ENCODE assay signal across 20 mouse cellular contexts in genomic region chr15:28004192-28004767, GRCm38 (mm10). TPM values are rescaled to one million over a fixed set of nuclear protein-coding genes. Genes with fewer than 3 reads are reported as not detected.
A peak's percentile ranks its signal among the peaks of the same experiment; 100 is the strongest.
DNase-seq lines count a peak whose midpoint lies in the region; ATAC-seq and TF ChIP-seq lines count a peak whose summit lies in the region.
"Had no signal": no experiment of that assay in that cellular context is flagged by ENCODE, and none has a peak within 500 bp of the region (broad histone marks: within the 10 kb centered on the region; RNA-seq: fewer than 3 reads in every experiment).

No protein-coding gene starts in this region.

- H3K4me2 ChIP-seq in heart, embryonic 16.5 days (ENCODE audit: low read depth, low read length) = no peak overlapping the region
- H3K4me2 ChIP-seq in lung, embryonic 15.5 days = peak overlapping the region; percentile 24; the same call in 1 of the 2 replicates
- no peak overlapping the region for H3K4me2 ChIP-seq in limb, embryonic 15.5 days
- H3K4me2 ChIP-seq: forebrain, embryonic 13.5 days; heart, embryonic 13.5 days; liver, embryonic 13.5 days; midbrain, embryonic 13.5 days had no signal

- no peak for ATAC-seq in heart, embryonic 16.5 days (replicated peaks; ENCODE audit: extremely low read depth, insufficient read depth, low FRiP score)
- no peak for ATAC-seq in lung, embryonic 15.5 days (ENCODE audit: borderline replicate concordance, extremely low read depth, low FRiP score, low TSS enrichment)
- no peak for ATAC-seq in limb, embryonic 15.5 days (ENCODE audit: insufficient number of reproducible peaks, low FRiP score, low TSS enrichment, low read depth)
- ATAC-seq: forebrain, embryonic 13.5 days; midbrain, embryonic 13.5 days had no signal

- H3K4me3 ChIP-seq in heart, embryonic 16.5 days (ENCODE audit: low read length) = no peak overlapping the region
- no peak overlapping the region for H3K4me3 ChIP-seq in lung, embryonic 15.5 days
- H3K4me3 ChIP-seq in embryonic fibroblast, embryonic 13.5 days (ENCODE audit: insufficient read depth, low read length) = no peak overlapping the region
- no peak overlapping the region for H3K4me3 ChIP-seq in limb, embryonic 15.5 days
- H3K4me3 ChIP-seq: forebrain, embryonic 13.5 days; gastrocnemius, adult 2 months; heart, embryonic 13.5 days; liver, embryonic 13.5 days; midbrain, embryonic 13.5 days had no signal

- H3K4me1 ChIP-seq in heart, embryonic 16.5 days (ENCODE audit: control insufficient read depth, insufficient read depth, low read length) = peaks cover 28% of the 10 kb centered on the region
- H3K4me1 ChIP-seq in lung, embryonic 15.5 days = peaks cover 49% of the 10 kb centered on the region
- H3K4me1 ChIP-seq in embryonic fibroblast, embryonic 13.5 days (ENCODE audit: control insufficient read depth, insufficient read depth, low read length) = peaks cover 37% of the 10 kb centered on the region
- peaks cover 36% of the 10 kb centered on the region for H3K4me1 ChIP-seq in limb, embryonic 15.5 days
- H3K4me1 ChIP-seq: liver, embryonic 13.5 days had no signal

- WGBS in heart, embryonic 16.5 days = 65% methylated on average over 5 of the region's 5 CpGs
- 50% methylated on average over 5 of the region's 5 CpGs for WGBS in lung, embryonic 15.5 days
- 19% methylated on average over 5 of the region's 5 CpGs for WGBS in limb, embryonic 15.5 days

- no peaks in the 10 kb centered on the region for H3K9me3 ChIP-seq in heart, embryonic 16.5 days (replicated peaks; ENCODE audit: control insufficient read depth, low read length)
- no peaks in the 10 kb centered on the region for H3K9me3 ChIP-seq in lung, embryonic 15.5 days
- no peaks in the 10 kb centered on the region for H3K9me3 ChIP-seq in limb, embryonic 15.5 days
- H3K9me3 ChIP-seq: forebrain, embryonic 13.5 days; heart, embryonic 13.5 days; liver, embryonic 13.5 days; midbrain, embryonic 13.5 days had no signal

- no peak for TF ChIP-seq POLR2A in embryonic fibroblast, embryonic 13.5 days (IDR thresholded peaks at IDR 0.05; ENCODE audit: low read depth, low read length)

- no peak overlapping the region for H3K9ac ChIP-seq in heart, embryonic 16.5 days (ENCODE audit: low read length)
- H3K9ac ChIP-seq in lung, embryonic 15.5 days = no peak overlapping the region
- H3K9ac ChIP-seq in limb, embryonic 15.5 days = no peak overlapping the region
- H3K9ac ChIP-seq: forebrain, embryonic 13.5 days; heart, embryonic 13.5 days; liver, embryonic 13.5 days; midbrain, embryonic 13.5 days had no signal

- no peak for TF ChIP-seq CTCF in embryonic fibroblast, embryonic 13.5 days (IDR thresholded peaks at IDR 0.05; ENCODE audit: borderline replicate concordance, insufficient read depth, low read length)

- H3K27me3 ChIP-seq in heart, embryonic 16.5 days (ENCODE audit: control insufficient read depth, insufficient read depth, low read length) = no peaks in the 10 kb centered on the region
- no peaks in the 10 kb centered on the region for H3K27me3 ChIP-seq in lung, embryonic 15.5 days
- H3K27me3 ChIP-seq in limb, embryonic 15.5 days = no peaks in the 10 kb centered on the region
- H3K27me3 ChIP-seq: forebrain, embryonic 13.5 days; heart, embryonic 13.5 days; liver, embryonic 13.5 days had no signal

- no peak for DNase-seq in heart, adult 11 months
- DNase-seq in lung, postnatal 25 days (ENCODE audit: low spot score) = no peak
- no peak for DNase-seq in frontal cortex, postnatal 14 days (ENCODE audit: low spot score in 2 of 2)
- DNase-seq in right cerebral cortex, postnatal 14 days = no peak
- DNase-seq: adrenal gland, postnatal 10 days; cerebellum, adult 11 months; cerebellum, postnatal 25 days; gastrocnemius, adult 2 months; heart, postnatal 4 days; kidney, postnatal 14 days; liver, embryonic 13.5 days; retina, postnatal 1 day; thymus, adult 2 months had no signal

- H3K36me3 ChIP-seq in heart, embryonic 16.5 days (ENCODE audit: control insufficient read depth, insufficient read depth) = no peaks in the 10 kb centered on the region
- no peaks in the 10 kb centered on the region for H3K36me3 ChIP-seq in lung, embryonic 15.5 days
- no peaks in the 10 kb centered on the region for H3K36me3 ChIP-seq in limb, embryonic 15.5 days
- H3K36me3 ChIP-seq: liver, embryonic 13.5 days; midbrain, embryonic 13.5 days had no signal

- 0 out of 2 replicates have a peak overlapping the region, but pooled peaks have one; percentile 4 for H3K27ac ChIP-seq in heart, embryonic 16.5 days (ENCODE audit: low read length)
- H3K27ac ChIP-seq in lung, embryonic 15.5 days = peak overlapping the region; percentile 84
- H3K27ac ChIP-seq in embryonic fibroblast, embryonic 13.5 days (ENCODE audit: insufficient read depth, low read length) = peak overlapping the region; percentile 13; the same call in 1 of the 2 replicates
- H3K27ac ChIP-seq in limb, embryonic 15.5 days = peak overlapping the region; percentile 75
- H3K27ac ChIP-seq: forebrain, embryonic 13.5 days; gastrocnemius, adult 2 months; heart, embryonic 13.5 days; liver, embryonic 13.5 days; midbrain, embryonic 13.5 days had no signal

RNA-seq across cellular contexts. Expression of gene Trio, which starts 21.4 kb away (rescaled TPM):
- 17.2 and 18.7 TPM in 2 replicates for polyA plus RNA-seq in heart, embryonic 16.5 days (2015; fragmentation: Nextera tagmentation; extraction: Ambion mirVana)
- polyA plus RNA-seq in lung, embryonic 15.5 days (2015; fragmentation: Nextera tagmentation; extraction: Ambion mirVana) = 17.4 and 18.7 TPM in 2 replicates
- 154 and 161 TPM in 2 replicates for polyA plus RNA-seq in embryonic fibroblast, embryonic 13.5 days (2011; ENCODE audit: insufficient read length, low read depth, missing spikeins)
- 44.9 and 52.8 TPM in 2 replicates for polyA plus RNA-seq in limb, embryonic 15.5 days (2015; fragmentation: Nextera tagmentation; extraction: Ambion mirVana)

Comparison
In these comparisons a context has a peak if more than half of its experiments do, and no peak if none do; other contexts are left out.
1. H3K27ac ChIP-seq: peak in every context shown above with its lines; median percentile 84 in lung, embryonic 15.5 days; 75 in limb, embryonic 15.5 days; 13 in embryonic fibroblast, embryonic 13.5 days; 4 in heart, embryonic 16.5 days.